Mouse (Mus musculus) MEL (cell line): Measurements from ENCODE around the gene Ptprn.

Experiments used
- CHD1 ChIP-seq: IDR thresholded peaks from 2 replicates; pipeline ENCODE4 v1.6.1; 2012; ENCODE audit warnings: low read depth, mild to moderate bottlenecking, inconsistent platforms, low read length, improper control_type of control experiment
- CHD2 ChIP-seq: IDR thresholded peaks from 2 replicates; pipeline ENCODE4 v1.6.1; 2011; ENCODE audit warnings: low read length, improper control_type of control experiment
- CTCF ChIP-seq, 3 experiments: IDR thresholded peaks in 2 of 3; conservative IDR thresholded peaks in 1 of 3; 2 replicates each; pipeline ENCODE4 v1.5.1; 2011 to 2012; ENCODE audit warnings: low read length in 3 of 3, low read depth in 2 of 3, mild to moderate bottlenecking in 2 of 3, improper control_type of control experiment in 1 of 3, inconsistent platforms in 1 of 3, mixed read lengths in 1 of 3, moderate library complexity in 1 of 3; ENCODE audit not compliant: control insufficient read depth in 1 of 3, insufficient read depth in 1 of 3, poor library complexity in 1 of 3, severe bottlenecking in 1 of 3
- E2F4 ChIP-seq: IDR thresholded peaks from 2 replicates; pipeline ENCODE4 v1.6.1; 2011; ENCODE audit warnings: low read depth, low read length, improper control_type of control experiment, borderline replicate concordance
- EP300 ChIP-seq, 2 experiments: IDR thresholded peaks; 2 replicates each; pipeline ENCODE4 v1.6.1; 2011; ENCODE audit warnings: improper control_type of control experiment in 2 of 2, low read length in 2 of 2, low read depth in 1 of 2, mild to moderate bottlenecking in 1 of 2
- JUND ChIP-seq: IDR thresholded peaks from 2 replicates; pipeline ENCODE4 v1.6.1; 2011; ENCODE audit warnings: low read depth, mild to moderate bottlenecking, improper control_type of control experiment, low read length
- MAX ChIP-seq: IDR thresholded peaks from 2 replicates; pipeline ENCODE4 v1.6.1; 2011; ENCODE audit warnings: low read length, improper control_type of control experiment
- NRF1 ChIP-seq: IDR thresholded peaks from 2 replicates; pipeline ENCODE4 v1.6.1; 2014; ENCODE audit warnings: low read depth, mild to moderate bottlenecking, inconsistent platforms, low read length, improper control_type of control experiment, moderate library complexity; ENCODE audit not compliant: poor library complexity, insufficient read depth, severe bottlenecking
- POLR2A ChIP-seq, 2 experiments: IDR thresholded peaks; 2 replicates each; pipeline ENCODE4 v1.6.1; 2011 to 2012; ENCODE audit warnings: low read length in 2 of 2, mild to moderate bottlenecking in 2 of 2, control low read depth in 1 of 2, improper control_type of control experiment in 1 of 2, low read depth in 1 of 2, moderate library complexity in 1 of 2; ENCODE audit not compliant: control insufficient read depth in 1 of 2, insufficient read depth in 1 of 2, poor library complexity in 1 of 2
- SIN3A ChIP-seq: IDR thresholded peaks from 2 replicates; pipeline ENCODE4 v1.6.1; 2012; ENCODE audit warnings: low read length, improper control_type of control experiment, inconsistent platforms
- TCF12 ChIP-seq: IDR thresholded peaks from 2 replicates; pipeline ENCODE4 v1.6.1; 2014; ENCODE audit warnings: low read depth, mild to moderate bottlenecking, inconsistent platforms, low read length, improper control_type of control experiment, moderate library complexity
- USF1 ChIP-seq: IDR thresholded peaks from 2 replicates; pipeline ENCODE4 v1.6.1; 2014; ENCODE audit warnings: low read depth, mild to moderate bottlenecking, inconsistent platforms, low read length, improper control_type of control experiment, moderate library complexity
- USF2 ChIP-seq, 2 experiments: IDR thresholded peaks; 2 replicates each; pipeline ENCODE4 v1.6.1; 2011 to 2012; ENCODE audit warnings: improper control_type of control experiment in 2 of 2, low read length in 2 of 2, borderline replicate concordance in 1 of 2, inconsistent platforms in 1 of 2, low read depth in 1 of 2, mild to moderate bottlenecking in 1 of 2; ENCODE audit not compliant: insufficient read depth in 1 of 2
- ZNF384 ChIP-seq: IDR thresholded peaks from 2 replicates; pipeline ENCODE4 v1.6.1; 2012; ENCODE audit warnings: low read depth, mild to moderate bottlenecking, inconsistent platforms, low read length, improper control_type of control experiment

- TF ChIP-seq CTCF (IDR thresholded peaks at IDR 0.05 in 2 of 3, conservative IDR thresholded peaks at IDR 0.05 in 1 of 3; ENCODE audit: control insufficient read depth in 1 of 3, insufficient read depth in 1 of 3, low read depth in 2 of 3, low read length in 3 of 3, poor library complexity in 1 of 3, severe bottlenecking in 1 of 3): no peak
- TF ChIP-seq POLR2A (IDR thresholded peaks at IDR 0.05; ENCODE audit: control insufficient read depth in 1 of 2, insufficient read depth in 1 of 2, low read depth in 1 of 2, low read length in 2 of 2, poor library complexity in 1 of 2): no peak
- TF ChIP-seq CHD2: no peak
- no peak for TF ChIP-seq NRF1
- peak; percentile 43; the same call in 1 of the 2 replicates for TF ChIP-seq SIN3A
- TF ChIP-seq ZNF384: no peak
- no peak for TF ChIP-seq E2F4
- TF ChIP-seq TCF12: no peak
- TF ChIP-seq EP300 (IDR thresholded peaks at IDR 0.05; ENCODE audit: low read depth in 1 of 2, low read length in 2 of 2): peak in 1 of 2 experiments; percentile 78; a peak in 3 of 4 replicates
- no peak for TF ChIP-seq USF1
- no peak for TF ChIP-seq USF2 (IDR thresholded peaks at IDR 0.05; ENCODE audit: borderline replicate concordance in 1 of 2, insufficient read depth in 1 of 2, low read depth in 1 of 2, low read length in 2 of 2)
- TF ChIP-seq JUND: no peak
- TF ChIP-seq MAX: no peak
- no peak for TF ChIP-seq CHD1
These were observed 51.2 kb downstream of the Ptprn start for GRCm38 (mm10) chr1:75213096-75213495.
